Mouse (Mus musculus): ENCODE measurements at regions not wholly inside any gene's neighbourhood (a gene's known extent, or its start where the extent isn't known, plus 50 kb on each side); places are given as distances from the start of the nearest gene placed in this dataset.

DNA sequence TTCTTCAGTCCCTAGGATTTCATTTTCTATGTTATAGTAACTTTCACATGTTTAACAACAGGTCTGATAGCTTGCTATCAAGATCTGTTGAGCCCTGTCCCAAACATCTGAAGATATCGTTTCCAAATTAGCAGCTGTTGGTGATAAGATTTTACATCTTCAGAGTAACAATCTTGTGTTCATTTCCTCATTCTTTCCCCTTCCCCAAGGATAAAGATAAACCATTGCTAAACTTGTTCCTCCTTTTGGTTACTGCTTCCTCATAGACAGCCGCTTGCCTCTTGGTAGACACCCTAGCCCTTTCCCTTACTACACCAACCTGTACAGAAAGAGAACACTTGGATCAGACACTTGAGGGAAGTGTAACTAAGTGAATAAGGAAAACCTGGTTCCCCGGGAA, 58.6 kb downstream of the Kcnrg start:
- no peak for DNase-seq (ENCODE audit: inconsistent age in 2 of 2, low spot score in 1 of 2)

DNA sequence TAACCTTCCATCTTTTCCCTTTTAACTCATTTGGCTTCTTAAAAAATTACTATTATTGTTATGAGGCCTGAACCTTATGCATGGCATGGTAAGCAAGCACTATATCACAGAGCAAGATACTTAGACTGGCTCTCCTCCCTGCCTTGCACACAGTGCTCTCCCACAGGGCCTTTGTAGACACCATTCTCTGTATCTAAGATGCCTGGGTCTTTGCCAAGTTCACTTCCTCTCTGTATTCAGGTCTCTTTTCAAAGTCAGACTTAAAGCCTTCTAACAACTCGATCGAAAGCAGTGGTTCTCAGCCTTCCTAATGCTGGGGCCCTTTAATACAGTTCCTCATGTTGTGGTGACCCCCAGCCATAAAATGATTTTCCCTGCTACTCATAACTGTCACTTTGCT, 65.9 kb downstream of the Kcnrg start:
- peak in 1 of 2 experiments; percentile 32 for DNase-seq (ENCODE audit: inconsistent age in 2 of 2, low spot score in 1 of 2)

GRCm38 (mm10) chr14:61678107-61678506, 70.8 kb downstream of the Kcnrg start:
- no peak for DNase-seq (ENCODE audit: inconsistent age in 2 of 2, low spot score in 1 of 2)

GRCm38 (mm10) chr14:61680818-61681707, 73.8 kb downstream of the Kcnrg start:
- peak; percentile 91 to 96 for DNase-seq (ENCODE audit: inconsistent age in 2 of 2, low spot score in 1 of 2)

DNA sequence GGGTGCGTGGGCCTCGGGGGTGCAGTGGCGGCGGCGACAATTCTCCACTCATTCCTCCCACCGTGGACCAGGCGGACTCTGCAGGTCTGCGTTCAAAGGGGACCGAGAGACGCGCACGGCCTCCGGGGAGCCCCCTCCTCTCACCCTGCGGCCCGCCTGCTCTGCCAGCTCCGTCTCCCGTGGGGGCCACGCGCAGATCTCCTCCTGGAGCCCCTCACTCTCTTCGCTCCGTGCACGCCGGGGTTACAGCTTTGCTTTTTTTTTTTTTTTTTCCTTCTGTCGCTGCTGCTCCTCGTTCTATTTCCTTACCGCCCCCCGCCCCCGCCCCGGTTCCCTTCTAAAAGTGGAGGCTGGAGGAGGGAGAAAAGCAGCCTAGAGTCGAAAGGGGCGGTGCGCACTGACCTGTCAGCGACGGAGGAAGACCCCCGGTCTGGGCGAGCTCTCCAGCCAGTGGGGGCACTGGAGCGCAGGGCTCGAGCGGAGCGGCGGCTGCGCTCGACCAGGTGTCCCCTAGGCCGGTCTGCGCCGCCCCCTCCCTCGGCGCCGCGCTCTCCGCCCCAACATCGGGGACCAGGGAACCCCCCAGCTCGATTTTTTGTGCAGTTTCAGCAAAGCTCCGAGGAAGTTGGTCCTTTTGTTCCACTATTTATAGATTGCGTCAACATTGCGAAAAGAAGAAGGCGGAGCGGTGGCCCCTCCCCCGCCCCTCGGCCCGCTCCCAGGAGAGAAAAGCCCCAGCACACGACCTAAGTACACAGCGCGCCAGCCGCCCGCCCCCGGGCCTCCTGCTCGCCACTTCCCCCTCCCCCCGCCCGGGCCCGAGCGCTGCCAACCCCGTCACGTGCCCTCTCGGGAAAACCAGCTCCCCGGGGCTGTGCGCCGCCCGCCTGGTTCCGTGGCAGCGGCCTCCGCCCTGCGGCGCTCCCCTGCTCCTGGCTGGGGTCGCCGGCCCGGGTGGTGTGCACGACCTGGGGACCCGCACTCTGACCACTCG, 74.7 kb downstream of the Kcnrg start:
- peak; percentile 92 to 97 for DNase-seq (ENCODE audit: inconsistent age in 2 of 2, low spot score in 1 of 2)

GRCm38 (mm10) chr14:61682721-61683355, 75.6 kb downstream of the Kcnrg start:
- DNase-seq (ENCODE audit: inconsistent age in 2 of 2, low spot score in 1 of 2), result peak; percentile 78 to 92

DNA sequence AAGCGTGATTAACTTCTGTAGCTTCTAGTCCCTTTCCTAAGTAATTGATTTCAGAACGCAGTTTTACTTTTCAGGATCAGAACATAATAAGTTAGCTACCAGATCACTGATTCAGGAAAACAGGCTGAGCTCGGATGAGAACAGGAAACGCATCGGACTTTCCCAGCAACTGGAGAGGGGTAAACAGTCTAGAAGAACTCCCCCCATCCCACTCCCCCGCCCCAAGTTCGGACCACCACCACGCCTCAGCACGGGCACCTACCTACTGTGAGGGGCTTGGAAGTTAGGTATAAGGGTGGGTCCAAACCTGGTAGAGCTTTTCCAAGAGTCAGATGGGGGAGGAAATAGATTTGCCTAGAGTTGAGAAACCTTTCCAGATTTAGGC, 76.1 kb downstream of the Kcnrg start:
- peak in 1 of 2 experiments; percentile 25 for DNase-seq (ENCODE audit: inconsistent age in 2 of 2, low spot score in 1 of 2)

- peak; percentile 46 to 81 for DNase-seq (ENCODE audit: inconsistent age in 2 of 2, low spot score in 1 of 2)
Observed at GRCm38 (mm10) chr14:61683791-61684411, 76.6 kb downstream of the Kcnrg start.

- DNase-seq (ENCODE audit: inconsistent age in 2 of 2, low spot score in 1 of 2), result peak in 1 of 2 experiments; percentile 64
Observed at GRCm38 (mm10) chr14:61684473-61685230, 77.4 kb downstream of the Kcnrg start.

GRCm38 (mm10) chr14:61685231-61685800, 78.1 kb downstream of the Kcnrg start:
- no peak for DNase-seq (ENCODE audit: inconsistent age in 2 of 2, low spot score in 1 of 2)

GRCm38 (mm10) chr14:61686101-61686691, 78.9 kb downstream of the Kcnrg start:
- peak; percentile 18 to 69 for DNase-seq (ENCODE audit: inconsistent age in 2 of 2, low spot score in 1 of 2)

- DNase-seq (ENCODE audit: inconsistent age in 2 of 2, low spot score in 1 of 2), result peak; percentile 58 to 88
Observed at GRCm38 (mm10) chr14:61686821-61687341, 79.6 kb downstream of the Kcnrg start.

DNA sequence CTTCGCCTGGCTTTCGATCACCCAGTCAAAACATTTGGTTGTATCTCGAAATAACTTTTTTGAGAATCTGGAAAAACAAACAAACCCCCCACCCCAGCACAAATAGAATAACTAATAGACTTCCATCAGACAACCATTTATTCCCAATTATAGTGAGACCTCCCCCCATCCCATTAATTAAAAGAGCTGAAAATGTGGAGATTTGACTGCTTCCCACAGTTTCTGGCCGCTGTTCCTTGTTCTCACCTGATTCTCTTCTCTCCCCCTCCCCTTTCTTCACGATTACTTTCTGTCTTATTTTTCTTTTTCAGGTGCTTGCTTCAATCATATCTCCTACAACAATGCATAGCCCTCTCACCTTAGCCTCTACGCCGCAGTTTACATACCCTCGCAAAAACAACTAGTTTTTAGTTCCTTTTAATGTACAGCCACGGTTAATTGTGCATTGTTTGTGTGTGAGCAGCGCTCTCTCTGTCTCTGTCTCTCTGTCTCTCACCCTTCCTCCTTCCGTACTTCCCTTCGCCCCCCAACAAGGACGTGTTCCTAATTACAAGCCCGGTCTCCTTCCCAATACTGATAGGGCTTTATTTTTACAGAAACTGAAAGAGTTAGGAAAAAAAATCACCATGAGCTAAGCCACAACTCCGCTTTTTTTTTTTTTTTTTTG, 80.2 kb downstream of the Kcnrg start:
- peak in 1 of 2 experiments; percentile 69 for DNase-seq (ENCODE audit: inconsistent age in 2 of 2, low spot score in 1 of 2)

DNA sequence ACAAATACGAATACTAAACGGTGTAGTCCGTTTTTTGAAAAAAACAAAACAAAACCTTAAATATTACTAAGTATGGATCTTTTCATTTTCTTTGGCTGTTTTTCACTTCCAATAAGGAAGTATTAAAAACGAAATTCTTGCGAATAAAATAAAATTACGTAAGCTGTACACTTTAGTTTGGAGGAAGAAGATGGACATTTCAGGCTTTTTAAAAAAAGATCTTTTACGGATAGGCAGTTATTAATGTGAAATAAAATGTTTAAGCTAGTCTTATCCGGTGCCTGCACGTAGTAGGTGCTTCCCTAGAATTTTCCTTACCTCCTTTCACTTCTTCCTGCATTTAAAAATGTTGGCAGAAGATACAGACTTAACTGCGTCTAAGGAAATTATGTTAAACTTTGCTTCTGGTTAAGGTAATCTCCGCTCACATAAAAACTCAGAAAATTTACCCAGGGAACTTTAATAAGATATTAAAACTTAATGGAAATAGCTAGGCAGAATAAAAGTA, 80.8 kb downstream of the Kcnrg start:
- DNase-seq (ENCODE audit: inconsistent age in 2 of 2, low spot score in 1 of 2), result peak in 1 of 2 experiments; percentile 32

- peak in 1 of 2 experiments; percentile 70 for DNase-seq (ENCODE audit: inconsistent age in 2 of 2, low spot score in 1 of 2)
Observed at GRCm38 (mm10) chr14:61688666-61689065, 81.4 kb downstream of the Kcnrg start.

DNA sequence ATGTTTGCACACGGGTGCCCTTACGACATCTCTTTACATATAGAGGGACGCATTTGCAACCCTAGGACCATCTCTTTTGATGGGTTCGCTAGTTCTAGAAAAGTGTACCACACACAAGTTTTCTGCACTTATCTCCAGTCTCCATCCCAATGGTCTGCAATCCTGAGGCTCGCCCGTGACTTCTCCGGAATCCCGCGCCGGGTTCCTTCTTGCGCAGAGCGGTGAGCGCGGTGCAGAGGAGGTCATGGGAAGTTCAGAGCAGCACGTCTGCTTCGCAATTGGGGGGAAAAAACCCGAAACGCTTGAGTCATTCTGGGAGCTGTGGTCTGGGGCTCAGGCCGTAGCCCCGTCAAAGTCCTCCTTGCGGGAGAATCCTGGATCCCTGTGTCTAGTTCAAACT, 82.0 kb downstream of the Kcnrg start:
- peak in 1 of 2 experiments; percentile 58 for DNase-seq (ENCODE audit: inconsistent age in 2 of 2, low spot score in 1 of 2)

DNA sequence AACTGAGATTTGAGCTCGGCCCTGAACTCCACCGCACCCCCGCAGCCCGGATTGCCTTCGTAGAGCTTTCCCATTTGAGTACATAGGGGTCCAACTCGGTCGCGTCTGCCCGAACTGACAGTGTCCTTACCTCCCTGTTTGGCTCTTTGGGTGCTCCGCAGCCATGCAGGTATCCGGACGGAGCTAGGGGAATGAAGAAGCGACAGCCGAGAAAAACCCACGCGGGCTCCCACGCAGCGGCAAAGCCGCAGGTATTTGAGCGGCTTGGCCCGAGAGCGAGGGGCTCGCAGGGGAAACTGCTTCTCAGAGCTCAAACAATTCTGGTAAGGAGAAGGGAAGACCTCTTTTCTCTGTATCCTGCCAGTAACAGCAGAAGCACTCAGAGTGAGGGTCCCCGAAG, 82.5 kb downstream of the Kcnrg start:
- DNase-seq (ENCODE audit: inconsistent age in 2 of 2, low spot score in 1 of 2), result peak in 1 of 2 experiments; percentile 39

DNA sequence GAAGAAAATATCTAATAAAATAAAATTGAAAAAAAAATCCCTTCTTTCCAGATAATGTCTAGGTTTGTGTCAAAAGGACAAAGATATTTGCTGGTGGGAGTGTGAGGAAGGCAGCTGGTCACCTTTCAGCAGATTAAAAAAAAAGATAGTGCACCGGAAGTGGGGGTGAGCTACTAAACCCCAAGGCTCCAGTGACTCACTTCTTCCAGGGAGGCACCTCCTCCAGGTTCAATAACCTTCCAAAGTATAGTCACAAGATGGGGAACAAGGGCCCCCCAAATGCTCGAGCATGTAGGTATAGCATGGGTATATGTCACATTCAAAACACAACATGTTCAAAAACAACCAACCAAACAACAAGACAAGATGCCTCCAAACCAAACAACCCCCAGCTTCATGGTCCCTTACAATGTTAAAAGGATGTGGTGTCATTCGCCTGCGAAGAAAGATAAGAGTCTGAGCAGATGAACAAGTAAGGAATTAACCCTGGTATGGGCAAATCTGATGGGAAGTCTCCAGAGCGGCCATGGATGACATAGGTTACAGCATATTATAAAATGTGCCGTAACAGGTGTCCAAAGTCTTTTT, 84.6 kb downstream of the Kcnrg start:
- DNase-seq (ENCODE audit: inconsistent age in 2 of 2, low spot score in 1 of 2), result no peak

Measured in adrenal gland, adult (tissue).